Mouse (Mus musculus): ENCODE data around the gene Rapgef4. TPM values are rescaled to one million over a fixed set of nuclear protein-coding genes. Genes with fewer than 3 reads are reported as not detected.

Rapgef4 gene
- total RNA-seq, 2 experiments from 2014 or later = 389 to 433 TPM

- no peak for DNase-seq (ENCODE audit: low spot score in 2 of 2)
These were observed 45.5 kb downstream of the Rapgef4 start for GRCm38 (mm10) chr2:72026506-72026905.

- no peak for DNase-seq (ENCODE audit: low spot score in 2 of 2)
These were observed 48.0 kb downstream of the Rapgef4 start for GRCm38 (mm10) chr2:72029081-72029480.

- DNase-seq (ENCODE audit: low spot score in 2 of 2) = no peak
These were observed 48.6 kb downstream of the Rapgef4 start for GRCm38 (mm10) chr2:72029586-72030144.

- no peak for DNase-seq (ENCODE audit: low spot score in 2 of 2)
These were observed 50.7 kb downstream of the Rapgef4 start for GRCm38 (mm10) chr2:72031717-72032116.

GRCm38 (mm10) chr2:72035616-72036015 lies 54.6 kb downstream of the Rapgef4 start:
- DNase-seq (ENCODE audit: low spot score in 2 of 2) = peak in 1 of 2 experiments; percentile 51

GRCm38 (mm10) chr2:72037357-72037756 lies 56.3 kb downstream of the Rapgef4 start:
- DNase-seq (ENCODE audit: low spot score in 2 of 2) = no peak

- DNase-seq (ENCODE audit: low spot score in 2 of 2) = peak; percentile 82 to 96
These were observed 57.2 kb downstream of the Rapgef4 start for GRCm38 (mm10) chr2:72038235-72038634.

GRCm38 (mm10) chr2:72038651-72039251 lies 57.7 kb downstream of the Rapgef4 start:
- DNase-seq (ENCODE audit: low spot score in 2 of 2) = peak; percentile 26 to 63

GRCm38 (mm10) chr2:72039522-72040045 lies 58.5 kb downstream of the Rapgef4 start:
- DNase-seq (ENCODE audit: low spot score in 2 of 2) = no peak

GRCm38 (mm10) chr2:72041087-72041486 lies 60.0 kb downstream of the Rapgef4 start:
- DNase-seq (ENCODE audit: low spot score in 2 of 2) = no peak

GRCm38 (mm10) chr2:72042093-72042492 lies 61.1 kb downstream of the Rapgef4 start:
- no peak for DNase-seq (ENCODE audit: low spot score in 2 of 2)

GRCm38 (mm10) chr2:72044191-72044590 lies 63.2 kb downstream of the Rapgef4 start:
- peak in 1 of 2 experiments; percentile 50 for DNase-seq (ENCODE audit: low spot score in 2 of 2)

GRCm38 (mm10) chr2:72045024-72045423 lies 64.0 kb downstream of the Rapgef4 start:
- no peak for DNase-seq (ENCODE audit: low spot score in 2 of 2)

GRCm38 (mm10) chr2:72045659-72046058 lies 64.6 kb downstream of the Rapgef4 start:
- DNase-seq (ENCODE audit: low spot score in 2 of 2) = no peak

- no peak for DNase-seq (ENCODE audit: low spot score in 2 of 2)
These were observed 69.4 kb downstream of the Rapgef4 start for GRCm38 (mm10) chr2:72050451-72050850.

GRCm38 (mm10) chr2:72054280-72054679 lies 73.2 kb downstream of the Rapgef4 start:
- DNase-seq (ENCODE audit: low spot score in 2 of 2) = no peak

GRCm38 (mm10) chr2:72054736-72055135 lies 73.7 kb downstream of the Rapgef4 start:
- DNase-seq (ENCODE audit: low spot score in 2 of 2) = no peak

GRCm38 (mm10) chr2:72055476-72055875 lies 74.4 kb downstream of the Rapgef4 start:
- DNase-seq (ENCODE audit: low spot score in 2 of 2) = no peak

- DNase-seq (ENCODE audit: low spot score in 2 of 2) = no peak
These were observed 75.2 kb downstream of the Rapgef4 start for GRCm38 (mm10) chr2:72056081-72056874.

GRCm38 (mm10) chr2:72062931-72063330 lies 81.9 kb downstream of the Rapgef4 start:
- DNase-seq (ENCODE audit: low spot score in 2 of 2) = no peak

- no peak for DNase-seq (ENCODE audit: low spot score in 2 of 2)
These were observed 87.5 kb downstream of the Rapgef4 start for GRCm38 (mm10) chr2:72068505-72068904.

GRCm38 (mm10) chr2:72070086-72070485 lies 89.0 kb downstream of the Rapgef4 start:
- DNase-seq (ENCODE audit: low spot score in 2 of 2) = no peak

Measured in layer of hippocampus, adult 18-20 months (tissue).